Mouse (Mus musculus) brain, embryonic 14.5 days (tissue): ENCODE measurements at regions not wholly inside any gene's neighbourhood (a gene's known extent, or its start where the extent isn't known, plus 50 kb on each side); places are given as distances from the start of the nearest gene placed in this dataset.

ENCODE experiments used
- CTCF ChIP-seq: fragments of 200-500 bp; IDR thresholded peaks from 2 replicates; pipeline ENCODE4 v1.5.1; 2012; ENCODE audit warnings: inconsistent platforms, mild to moderate bottlenecking, moderate library complexity, borderline replicate concordance; ENCODE audit not compliant: insufficient read depth, insufficient read length; ENCODE audit errors: extremely low read depth
- POLR2A ChIP-seq: fragments of 200-500 bp; IDR thresholded peaks from 2 replicates; pipeline ENCODE4 v1.6.1; 2012; ENCODE audit warnings: mild to moderate bottlenecking, inconsistent platforms, borderline replicate concordance; ENCODE audit not compliant: poor library complexity, insufficient read depth, insufficient read length, severe bottlenecking; ENCODE audit errors: extremely low read depth

DNA sequence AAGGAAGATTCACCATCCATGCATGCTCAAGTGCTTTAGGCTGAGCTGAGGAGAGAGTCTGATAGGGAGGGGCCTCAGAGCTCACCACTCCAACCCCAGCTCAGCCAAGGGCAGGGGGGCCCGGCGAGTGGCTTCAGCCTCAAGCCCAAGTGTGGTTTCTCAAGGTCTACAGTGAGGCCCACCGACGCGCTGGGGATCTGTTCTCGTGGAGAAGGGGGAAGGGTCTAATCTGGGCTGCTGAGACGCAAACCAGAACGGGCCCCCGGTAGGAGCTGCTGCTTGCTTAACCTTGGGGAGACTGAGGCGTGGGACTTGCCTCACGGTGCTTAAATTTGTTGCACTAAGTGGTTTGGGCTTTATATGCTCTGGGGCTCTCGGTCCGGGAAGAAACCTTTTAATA, 70.9 kb downstream of the Asb1 start:
- TF ChIP-seq CTCF, result no peak
- no peak for TF ChIP-seq POLR2A
